Mouse (Mus musculus) retina, postnatal 7 days (tissue): ENCODE measurements around the gene Tpo.

Experiments used
- DNase-seq: peaks from one replicate; pipeline ENCODE4 v3.0.0-alpha.2; 2012; ENCODE audit warnings: low read depth, low spot score

Gene Tpo

GRCm38 (mm10) chr12:30077056-30077455 is 55.4 kb downstream of the Tpo start:
- DNase-seq, result no peak

GRCm38 (mm10) chr12:30076316-30076715 is 56.1 kb downstream of the Tpo start:
- DNase-seq, result no peak

GRCm38 (mm10) chr12:30069321-30069720 is 63.1 kb downstream of the Tpo start:
- DNase-seq, result no peak

- no peak for DNase-seq
These were observed 64.6 kb downstream of the Tpo start for GRCm38 (mm10) chr12:30067806-30068205.

- DNase-seq, result no peak
These were observed 70.3 kb downstream of the Tpo start for GRCm38 (mm10) chr12:30062118-30062505.

GRCm38 (mm10) chr12:30061503-30062117 is 70.8 kb downstream of the Tpo start:
- DNase-seq, result no peak

GRCm38 (mm10) chr12:30058044-30058443 is 74.4 kb downstream of the Tpo start:
- DNase-seq, result no peak

GRCm38 (mm10) chr12:30054761-30055540 is 77.5 kb downstream of the Tpo start:
- no peak for DNase-seq

- DNase-seq, result peak; percentile 49
These were observed 82.2 kb downstream of the Tpo start for GRCm38 (mm10) chr12:30050235-30050634.

- no peak for DNase-seq
These were observed 82.6 kb downstream of the Tpo start for GRCm38 (mm10) chr12:30049818-30050217.

- no peak for DNase-seq
These were observed 83.6 kb downstream of the Tpo start for GRCm38 (mm10) chr12:30048848-30049247.

- peak; percentile 41 for DNase-seq
These were observed 92.3 kb downstream of the Tpo start for GRCm38 (mm10) chr12:30040150-30040549.

- DNase-seq, result no peak
These were observed 92.9 kb downstream of the Tpo start for GRCm38 (mm10) chr12:30039565-30039964.

- no peak for DNase-seq
These were observed 95.8 kb downstream of the Tpo start for GRCm38 (mm10) chr12:30036569-30037055.

GRCm38 (mm10) chr12:30035841-30036568 is 96.4 kb downstream of the Tpo start:
- DNase-seq, result no peak

- no peak for DNase-seq
These were observed 97.0 kb downstream of the Tpo start for GRCm38 (mm10) chr12:30035406-30035805.

- no peak for DNase-seq
These were observed 97.7 kb downstream of the Tpo start for GRCm38 (mm10) chr12:30034681-30035080.

GRCm38 (mm10) chr12:30030571-30030970 is 101.9 kb downstream of the Tpo start:
- DNase-seq, result no peak

GRCm38 (mm10) chr12:30029111-30029510 is 103.3 kb downstream of the Tpo start:
- no peak for DNase-seq

GRCm38 (mm10) chr12:30027721-30028340 is 104.6 kb downstream of the Tpo start:
- DNase-seq, result no peak

GRCm38 (mm10) chr12:30024264-30024825 is 108.1 kb downstream of the Tpo start:
- DNase-seq, result no peak

GRCm38 (mm10) chr12:30023491-30023890 is 108.9 kb downstream of the Tpo start:
- no peak for DNase-seq
